Mouse (Mus musculus): ENCODE data around the gene Olfr1342. TPM values are rescaled to one million over a fixed set of nuclear protein-coding genes. Genes with fewer than 3 reads are reported as not detected.

Gene Olfr1342
- polyA plus RNA-seq (2021; fragmentation: Nextera tagmentation), result not detected in 2 replicates
- long read RNA-seq, experiment 1, result 0 reads
- long read RNA-seq, experiment 2, result 0 reads

GRCm38 (mm10) chr4:118692412-118692973 is at the start of gene Olfr1342:
TSS of gene Olfr1342 (minus strand) at chr4:118692756.

GRCm38 (mm10) chr4:118731875-118732274 is 39.3 kb upstream of the Olfr1342 start, which contains the start of gene Olfr1339:
TSS of gene Olfr1339 (plus strand) at chr4:118732175.

GRCm38 (mm10) chr4:118719838-118720237 is 27.3 kb upstream of the Olfr1342 start, which contains the start of gene Olfr1340:
TSS of gene Olfr1340 (plus strand) at chr4:118720138.

GRCm38 (mm10) chr4:118703223-118703622 is 10.7 kb upstream of the Olfr1342 start, which contains the start of gene Olfr1341:
TSS of gene Olfr1341 (plus strand) at chr4:118703523.

GRCm38 (mm10) chr4:118658652-118659051 is 33.9 kb downstream of the Olfr1342 start, which contains the start of gene Olfr62:
TSS of gene Olfr62 (plus strand) at chr4:118658952.

Other genes starting within 250 kb of the Olfr1342 start
- 0.09 and 0.13 TPM in 2 replicates for gene Mpl, start 235.2 kb downstream of the Olfr1342 start, polyA plus RNA-seq (2021; fragmentation: Nextera tagmentation)
- 2.3 and 3.5 TPM in 2 replicates for gene Tie1, start 202.7 kb downstream of the Olfr1342 start, polyA plus RNA-seq (2021; fragmentation: Nextera tagmentation)
- not detected in 2 replicates for gene 2610528J11Rik, start 165.8 kb downstream of the Olfr1342 start, polyA plus RNA-seq (2021; fragmentation: Nextera tagmentation)
- 11.1 and 13.1 TPM in 2 replicates for gene Tmem125, start 148.7 kb downstream of the Olfr1342 start, polyA plus RNA-seq (2021; fragmentation: Nextera tagmentation)
- gene Cfap57, start 72.0 kb downstream of the Olfr1342 start, polyA plus RNA-seq (2021; fragmentation: Nextera tagmentation), result 0.70 and 1.3 TPM in 2 replicates
- gene Ebna1bp2, start 72.0 kb downstream of the Olfr1342 start, polyA plus RNA-seq (2021; fragmentation: Nextera tagmentation), result 45.6 and 51.6 TPM in 2 replicates
- not detected in 2 replicates for gene Olfr62, start 33.8 kb downstream of the Olfr1342 start, polyA plus RNA-seq (2021; fragmentation: Nextera tagmentation)
- not detected in 2 replicates for gene Olfr1341, start 10.8 kb upstream of the Olfr1342 start, polyA plus RNA-seq (2021; fragmentation: Nextera tagmentation)
- not detected in 2 replicates for gene Olfr1340, start 27.4 kb upstream of the Olfr1342 start, polyA plus RNA-seq (2021; fragmentation: Nextera tagmentation)
- gene Olfr1339, start 39.4 kb upstream of the Olfr1342 start, polyA plus RNA-seq (2021; fragmentation: Nextera tagmentation), result not detected in 2 replicates
- not detected in 2 replicates for gene Olfr1338, start 66.0 kb upstream of the Olfr1342 start, polyA plus RNA-seq (2021; fragmentation: Nextera tagmentation)
- gene Olfr1337, start 89.8 kb upstream of the Olfr1342 start, polyA plus RNA-seq (2021; fragmentation: Nextera tagmentation), result not detected in 2 replicates
- not detected in 2 replicates for gene Olfr1335, start 117.2 kb upstream of the Olfr1342 start, polyA plus RNA-seq (2021; fragmentation: Nextera tagmentation)
- gene Olfr1333, start 143.5 kb upstream of the Olfr1342 start, polyA plus RNA-seq (2021; fragmentation: Nextera tagmentation), result not detected in 2 replicates
- gene Olfr1331, start 171.9 kb upstream of the Olfr1342 start, polyA plus RNA-seq (2021; fragmentation: Nextera tagmentation), result not detected in 2 replicates
- not detected in 2 replicates for gene Olfr1330, start 195.8 kb upstream of the Olfr1342 start, polyA plus RNA-seq (2021; fragmentation: Nextera tagmentation)
- not detected in 2 replicates for gene Olfr1329, start 224.7 kb upstream of the Olfr1342 start, polyA plus RNA-seq (2021; fragmentation: Nextera tagmentation)
- not detected in 2 replicates for gene Olfr1328, start 245.9 kb upstream of the Olfr1342 start, polyA plus RNA-seq (2021; fragmentation: Nextera tagmentation)

All from layer of hippocampus, adult 6 months (tissue).